Mouse (Mus musculus) forebrain, embryonic 15.5 days (tissue): Measurements from ENCODE around the gene Tubb2b. TPM values are rescaled to one million over a fixed set of nuclear protein-coding genes. Genes with fewer than 3 reads are reported as not detected.
A peak's percentile ranks its signal among the peaks of the same experiment; 100 is the strongest.

Experiments used
- ATAC-seq: fragments of 200-750 bp; cut with Nextera tagmentation; replicated peaks from 2 replicates; pipeline ENCODE4 v1.8.0; 2017; ENCODE audit warnings: mild to moderate bottlenecking, moderate TSS enrichment, moderate library complexity
- H3K27ac ChIP-seq: fragments of 300-500 bp; sonication (generic); replicated peaks from 2 replicates; pipeline ENCODE4 v1.5.1; 2015; ENCODE audit warnings: mild to moderate bottlenecking, inconsistent platforms
- H3K27me3 ChIP-seq: fragments of 300-500 bp; sonication (generic); 2 replicates; pipeline ENCODE4 v1.6.1; 2015; ENCODE audit warnings: inconsistent platforms
- H3K36me3 ChIP-seq: fragments of 300-500 bp; sonication (generic); 2 replicates; pipeline ENCODE4 v1.6.1; 2015; ENCODE audit warnings: mild to moderate bottlenecking, inconsistent platforms
- H3K4me1 ChIP-seq: fragments of 300-500 bp; sonication (generic); 2 replicates; pipeline ENCODE4 v1.6.1; 2015; ENCODE audit warnings: inconsistent platforms
- H3K4me2 ChIP-seq: fragments of 300-500 bp; sonication (generic); replicated peaks from 2 replicates; pipeline ENCODE4 v1.6.1; 2015; ENCODE audit warnings: mild to moderate bottlenecking, inconsistent platforms
- H3K4me3 ChIP-seq: fragments of 300-500 bp; sonication (generic); 2 replicates; pipeline ENCODE4 v1.5.1; 2015; ENCODE audit warnings: mild to moderate bottlenecking, inconsistent platforms
- H3K9ac ChIP-seq: fragments of 300-500 bp; sonication (generic); replicated peaks from 2 replicates; pipeline ENCODE4 v1.6.1; 2015; ENCODE audit warnings: mild to moderate bottlenecking, inconsistent platforms
- H3K9me3 ChIP-seq: fragments of 300-500 bp; sonication (generic); 2 replicates; pipeline ENCODE4 v1.6.1; 2016; ENCODE audit warnings: inconsistent platforms
- WGBS: fragments of 180-500 bp; shearing (Covaris S2); methylation state at CpG from one replicate; pipeline ENCODE4 v1.1.7; 2015; ENCODE audit warnings: mixed read lengths; 5-methylcytosine and 5-hydroxymethylcytosine counted together
- polyA plus RNA-seq: library from polyadenylated mRNA; unstranded; fragments of >200 nt; fragmentation: Nextera tagmentation; extraction: Ambion mirVana; gene quantifications from 2 replicates; pipeline ENCODE4 v1.2.1, GENCODE M21; 2015

Gene Tubb2b
- polyA plus RNA-seq, 1 experiment from 2014 or later = 926 TPM

DNA sequence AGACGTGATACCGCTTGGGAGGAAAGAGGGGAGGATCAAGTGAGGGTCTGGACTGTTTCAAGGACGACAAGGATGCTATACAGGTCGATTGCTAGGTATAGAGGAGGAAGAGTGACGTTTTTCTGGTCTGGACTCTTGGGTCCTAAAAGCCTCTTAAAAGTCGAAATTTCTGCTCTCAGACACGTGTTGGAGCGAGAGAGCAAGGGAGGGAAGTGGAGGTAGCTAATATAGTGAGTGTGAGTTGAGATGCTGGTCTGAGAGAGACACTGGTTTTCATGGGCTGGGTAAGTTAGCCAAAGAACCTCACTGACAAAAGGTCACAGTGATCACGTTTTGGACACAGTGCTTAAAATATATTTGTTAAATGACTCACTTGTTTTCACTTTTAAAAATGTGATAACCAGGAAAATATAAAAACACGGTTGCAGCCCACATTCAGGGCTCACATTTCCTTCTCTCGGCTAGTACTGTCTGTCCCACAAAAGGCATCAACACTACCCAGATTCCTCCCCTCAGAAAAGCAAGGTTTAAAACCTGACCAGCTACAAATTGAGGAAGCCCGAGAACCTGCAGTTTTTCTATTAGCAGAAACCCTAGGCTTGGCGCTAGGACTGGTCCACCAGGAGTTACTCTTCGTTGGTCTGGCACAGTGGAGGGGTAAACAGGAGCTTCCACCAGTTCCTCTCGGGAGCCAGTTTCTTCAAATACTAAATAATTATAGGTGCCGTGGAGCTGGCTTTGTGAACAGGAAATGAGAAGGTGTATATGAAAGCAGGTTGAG lies 51.6 kb downstream of the Tubb2b start:
- peak overlapping the region; percentile 86 for H3K4me2 ChIP-seq
- no peaks in the 10 kb centered on the region for H3K27me3 ChIP-seq
- peaks cover 6% of the 10 kb centered on the region; the same call in 1 of the 2 replicates for H3K36me3 ChIP-seq
- 41% methylated on average over 16 of the region's 16 CpGs for WGBS
- no peaks in the 10 kb centered on the region for H3K9me3 ChIP-seq
- H3K4me3 ChIP-seq = peak overlapping the region; percentile 93
- ATAC-seq = peak; percentile 11; the same call in 1 of the 2 replicates
- H3K27ac ChIP-seq = peak overlapping the region; percentile 86
- peak overlapping the region; percentile 96; the same call in 1 of the 2 replicates for H3K9ac ChIP-seq
- H3K4me1 ChIP-seq = peaks cover 25% of the 10 kb centered on the region

DNA sequence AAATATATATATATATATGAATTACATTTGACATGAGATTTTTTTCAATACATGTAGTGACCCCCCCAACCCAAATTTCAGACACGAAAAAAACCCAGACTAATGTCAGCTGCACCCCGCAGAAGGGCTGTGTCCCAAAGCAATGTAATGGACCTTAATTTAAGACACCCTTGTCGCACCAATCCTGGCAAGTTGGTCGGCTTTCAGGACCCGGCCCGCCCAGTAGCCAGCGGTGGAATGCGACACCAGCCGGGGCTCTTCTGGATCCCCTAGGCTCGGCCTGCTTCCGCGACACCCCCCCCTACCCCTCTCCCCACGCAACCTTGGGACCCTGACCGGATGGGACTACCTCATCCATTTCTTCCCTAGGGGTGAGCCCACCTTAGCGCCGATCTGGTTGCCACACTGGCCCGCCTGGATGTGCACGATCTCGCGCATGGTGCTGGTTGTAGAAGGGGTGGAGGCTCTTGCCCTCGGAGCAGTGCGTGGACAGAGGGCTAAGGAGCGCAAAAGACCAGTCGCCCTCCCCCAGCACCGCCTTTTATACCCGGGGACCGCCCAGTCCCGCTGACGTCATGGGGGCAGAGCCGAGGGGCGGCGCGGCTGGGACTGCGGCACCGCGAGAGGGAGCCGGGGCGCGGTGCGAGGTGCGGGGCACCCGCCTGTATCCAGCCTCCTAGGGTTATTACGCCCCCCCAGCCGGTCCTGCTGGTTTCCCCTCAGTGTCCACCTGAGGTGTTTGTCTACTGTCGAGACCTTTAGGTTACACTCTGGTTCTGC lies 52.6 kb downstream of the Tubb2b start, which contains the start of gene Tubb2a:
Gene Tubb2a, minus strand, starts transcription at position 516 of the 780 bp plus-strand sequence.
- Histone ChIP-seq H3K9ac (peak within 1 kb of the TSS; percentile 96), H3K36me3 (peaks cover 12% of the 10 kb centered on the region; the same call in 1 of the 2 replicates), H3K27me3 (no peaks in the 10 kb centered on the region), H3K9me3 (no peaks in the 10 kb centered on the region), H3K4me3 (peak within 1 kb of the TSS; percentile 93), H3K27ac (peak within 1 kb of the TSS; percentile 86), H3K4me2 (peak within 1 kb of the TSS; percentile 86), H3K4me1 (peaks cover 25% of the 10 kb centered on the region)
- WGBS = 2% methylated on average over 45 of the region's 45 CpGs
- peak; percentile 92 for ATAC-seq

Other genes with a start within 250 kb of the Tubb2b start
- gene Serpinb6c, start 224.8 kb downstream of the Tubb2b start, polyA plus RNA-seq = 0.17 and 0.37 TPM in 2 replicates
- 5.0 and 6.7 TPM in 2 replicates for gene Nqo2, start 165.8 kb downstream of the Tubb2b start, polyA plus RNA-seq
- gene Ripk1, start 128.1 kb downstream of the Tubb2b start, polyA plus RNA-seq = 6.3 and 6.6 TPM in 2 replicates
- 36.5 and 38.0 TPM in 2 replicates for gene Serpinb6a, start 127.7 kb downstream of the Tubb2b start, polyA plus RNA-seq
- gene Bphl, start 92.9 kb downstream of the Tubb2b start, polyA plus RNA-seq = 32.9 and 35.9 TPM in 2 replicates
- 1,539 and 1,682 TPM in 2 replicates for gene Tubb2a, start 52.5 kb downstream of the Tubb2b start, polyA plus RNA-seq
- gene Psmg4, start 32.5 kb upstream of the Tubb2b start, polyA plus RNA-seq = 97.3 and 105 TPM in 2 replicates
- 10.9 and 11.3 TPM in 2 replicates for gene Slc22a23, start 214.7 kb upstream of the Tubb2b start, polyA plus RNA-seq